ENCODE assay signal across 8 mouse cellular contexts in genomic region chr1:178530301-178531078, GRCm38 (mm10). TPM values are rescaled to one million over a fixed set of nuclear protein-coding genes. Genes with fewer than 3 reads are reported as not detected.
A peak's percentile ranks its signal among the peaks of the same experiment; 100 is the strongest.
DNase-seq lines count a peak whose midpoint lies in the region; ATAC-seq and TF ChIP-seq lines count a peak whose summit lies in the region.

No protein-coding gene starts in this region.

- peak; percentile 23 to 26 for DNase-seq in CD8-positive naive resting alpha-beta T cell, adult 2 months (ENCODE audit: low read depth in 2 of 2, low spot score in 2 of 2)
- peak; percentile 93 to 95 for DNase-seq in cerebellum, adult 18-20 months
- peak; percentile 89 for DNase-seq in heart, postnatal 4 days
- peak; percentile 76 to 86 for DNase-seq in layer of hippocampus, adult 2 months (ENCODE audit: low spot score in 2 of 2)
- peak; percentile 64 to 74 for DNase-seq in lung, adult 18-20 months
- DNase-seq in thymus, adult 2 months: peak; percentile 77

- peaks cover 38% of the 10 kb centered on the region for H3K4me1 ChIP-seq in neural tube, embryonic 15.5 days
- peaks cover 31% of the 10 kb centered on the region for H3K4me1 ChIP-seq in thymus, adult 2 months (replicated peaks; ENCODE audit: control insufficient read depth, insufficient read depth, low read length)

- WGBS in neural tube, embryonic 15.5 days: under 1% methylated on average over 58 of the region's 62 CpGs
- 2% methylated on average over 62 of the region's 62 CpGs for WGBS in thymus, adult 2 months

- peak overlapping the region; percentile 99 for H3K4me2 ChIP-seq in neural tube, embryonic 15.5 days

- no peaks in the 10 kb centered on the region for H3K36me3 ChIP-seq in neural tube, embryonic 15.5 days
- no peaks in the 10 kb centered on the region for H3K36me3 ChIP-seq in thymus, adult 2 months (ENCODE audit: control insufficient read depth, insufficient read depth, low read length)

- no peaks in the 10 kb centered on the region for H3K9me3 ChIP-seq in neural tube, embryonic 15.5 days (replicated peaks)

- no peak for TF ChIP-seq POLR2A in thymus, adult 2 months (IDR thresholded peaks at IDR 0.05; ENCODE audit: control insufficient read depth, extremely low read depth, insufficient read depth, low read length, poor library complexity)

- TF ChIP-seq CTCF in layer of hippocampus, adult 2 months (conservative IDR thresholded peaks at IDR 0.05): peak; percentile 90
- TF ChIP-seq CTCF in thymus, adult 2 months (IDR thresholded peaks at IDR 0.05; ENCODE audit: borderline replicate concordance, control insufficient read depth, extremely low read depth, insufficient read depth, low read length, poor library complexity): peak; percentile 54; the same call in 1 of the 2 replicates

- H3K27ac ChIP-seq in layer of hippocampus, adult 2 months: peak overlapping the region; percentile 88
- peak overlapping the region; percentile 94 for H3K27ac ChIP-seq in neural tube, embryonic 15.5 days (replicated peaks)
- H3K27ac ChIP-seq in thymus, adult 2 months (ENCODE audit: control insufficient read depth, insufficient read depth, low read length): no peak overlapping the region

- H3K27me3 ChIP-seq in neural tube, embryonic 15.5 days (replicated peaks): no peaks in the 10 kb centered on the region
- H3K27me3 ChIP-seq in thymus, adult 2 months (ENCODE audit: control insufficient read depth, insufficient read depth, low read length): peaks cover 25% of the 10 kb centered on the region; the same call in 1 of the 2 replicates

- H3K4me3 ChIP-seq in layer of hippocampus, adult 2 months: peak overlapping the region; percentile 83
- peak overlapping the region; percentile 83 for H3K4me3 ChIP-seq in neural tube, embryonic 15.5 days (replicated peaks)
- peak overlapping the region; percentile 36 for H3K4me3 ChIP-seq in thymus, adult 2 months (ENCODE audit: control insufficient read depth, insufficient read depth, low read length)

- ATAC-seq in frontal cortex, adult (ENCODE audit: low TSS enrichment): peak; percentile 71
- ATAC-seq in neural tube, embryonic 15.5 days (ENCODE audit: low FRiP score): peak; percentile 40

- H3K9ac ChIP-seq in neural tube, embryonic 15.5 days (replicated peaks): peak overlapping the region; percentile 88

RNA-seq across cellular contexts. Expression of gene Kif26b, which starts 1.6 kb away (rescaled TPM):
- 10 to 100 TPM; 21.2 to 22.7 TPM for total RNA-seq in heart, postnatal 4 days (2021)
- 10 to 100 TPM; 21.3 to 23.8 TPM for total RNA-seq in layer of hippocampus, adult 2 months (2021)
- 10.6 and 11.1 TPM in 2 replicates for polyA plus RNA-seq in neural tube, embryonic 15.5 days (2015; fragmentation: Nextera tagmentation; extraction: Ambion mirVana)
- 0.15 and 0.16 TPM in 2 replicates for polyA plus RNA-seq in thymus, adult 2 months (2012; rRNA removed)

Comparison
In these comparisons a context has a peak if more than half of its experiments do, and no peak if none do; other contexts are left out.
1. DNase-seq: peak in every context shown above with its lines; median percentile 94 in cerebellum, adult 18-20 months; 89 in heart, postnatal 4 days; 81 in layer of hippocampus, adult 2 months; 77 in thymus, adult 2 months; 69 in lung, adult 18-20 months; 24 in CD8-positive naive resting alpha-beta T cell, adult 2 months.